Mouse (Mus musculus) intestine, postnatal 0 days (tissue): ENCODE data around the gene Sox6. TPM values are rescaled to one million over a fixed set of nuclear protein-coding genes. Genes with fewer than 3 reads are reported as not detected.

Source experiments
- ATAC-seq: fragments of 200-750 bp; cut with Nextera tagmentation; 2 replicates; pipeline ENCODE4 v1.8.0; 2017; ENCODE audit warnings: mild to moderate bottlenecking, moderate TSS enrichment, moderate library complexity
- H3K27ac ChIP-seq: fragments of 300-500 bp; sonication (generic); 2 replicates; pipeline ENCODE4 v1.5.1; 2014; ENCODE audit warnings: mild to moderate bottlenecking, low read depth, low read length, moderate library complexity
- H3K27me3 ChIP-seq: fragments of 300-500 bp; sonication (generic); replicated peaks from 2 replicates; pipeline ENCODE4 v1.6.1; 2014; ENCODE audit warnings: low read length, mixed read lengths; ENCODE audit not compliant: control insufficient read depth, insufficient read depth
- H3K36me3 ChIP-seq: fragments of 300-500 bp; sonication (generic); 2 replicates; pipeline ENCODE4 v1.6.1; 2014; ENCODE audit warnings: mild to moderate bottlenecking, moderate library complexity; ENCODE audit not compliant: control insufficient read depth, insufficient read depth
- H3K4me1 ChIP-seq: fragments of 300-500 bp; sonication (generic); replicated peaks from 2 replicates; pipeline ENCODE4 v1.6.1; 2014; ENCODE audit warnings: antibody characterized with exemption, low read length, mixed read lengths; ENCODE audit not compliant: control insufficient read depth, insufficient read depth
- H3K4me2 ChIP-seq: fragments of 300-500 bp; sonication (generic); replicated peaks from 2 replicates; pipeline ENCODE4 v1.6.1; 2014; ENCODE audit warnings: low read depth, mild to moderate bottlenecking, moderate library complexity
- H3K4me3 ChIP-seq: fragments of 300-500 bp; sonication (generic); 2 replicates; pipeline ENCODE4 v1.5.1; 2014; ENCODE audit warnings: low read depth, low read length
- H3K9ac ChIP-seq: fragments of 300-500 bp; sonication (generic); 2 replicates; pipeline ENCODE4 v1.6.1; 2014; ENCODE audit warnings: mild to moderate bottlenecking, low read depth, low read length
- H3K9me3 ChIP-seq: fragments of 300-500 bp; sonication (generic); 2 replicates; pipeline ENCODE4 v1.6.1; 2016; ENCODE audit warnings: mixed run types; ENCODE audit not compliant: control insufficient read depth
- CTCF ChIP-seq: sonication (generic); IDR thresholded peaks from 2 replicates; pipeline ENCODE4 v1.5.1; 2016; ENCODE audit warnings: low read depth, mild to moderate bottlenecking, control low read depth, antibody characterized with exemption, moderate library complexity
- WGBS: fragments of 180-500 bp; shearing (Covaris S2); extraction: QIAGEN DNeasy Blood & Tissue Kit; methylation state at CpG from one replicate; pipeline ENCODE4 v1.1.7; 2014; 5-methylcytosine and 5-hydroxymethylcytosine counted together
- polyA plus RNA-seq: library from polyadenylated mRNA; unstranded; fragments of >200 nt; fragmentation: Nextera tagmentation; extraction: Ambion mirVana; gene quantifications from 2 replicates; pipeline ENCODE4 v1.2.1, GENCODE M21; 2015

Sox6 gene
- polyA plus RNA-seq, 1 experiment from 2014 or later, result 21.6 TPM

GRCm38 (mm10) chr7:115763851-115764250 is 274.7 kb downstream of the Sox6 start:
- Histone ChIP-seq H3K4me2 (no peak overlapping the region), H3K9me3 (no peaks in the 10 kb centered on the region), H3K4me1 (no peaks in the 10 kb centered on the region), H3K4me3 (no peak overlapping the region), H3K9ac (no peak overlapping the region), H3K27me3 (no peaks in the 10 kb centered on the region), H3K36me3 (no peaks in the 10 kb centered on the region), H3K27ac (no peak overlapping the region)
- ATAC-seq, result no peak
- no peak for TF ChIP-seq CTCF
- 64% methylated on average over 2 of the region's 2 CpGs for WGBS

- Histone ChIP-seq H3K4me2 (no peak overlapping the region), H3K9me3 (no peaks in the 10 kb centered on the region), H3K4me1 (no peaks in the 10 kb centered on the region), H3K36me3 (no peaks in the 10 kb centered on the region), H3K4me3 (no peak overlapping the region), H3K9ac (no peak overlapping the region), H3K27ac (no peak overlapping the region), H3K27me3 (no peaks in the 10 kb centered on the region)
- TF ChIP-seq CTCF, result no peak
- WGBS, result 11% methylated on average over 1 of the region's 1 CpGs
- no peak for ATAC-seq
Observed at GRCm38 (mm10) chr7:115758172-115758571, 280.4 kb downstream of the Sox6 start.

GRCm38 (mm10) chr7:115755272-115755671 is 283.3 kb downstream of the Sox6 start:
- no peak for ATAC-seq
- no peak overlapping the region for H3K4me3 ChIP-seq
- WGBS, result 68% methylated on average over 4 of the region's 4 CpGs

GRCm38 (mm10) chr7:115754216-115754615 is 284.4 kb downstream of the Sox6 start:
- H3K4me2 ChIP-seq, result no peak overlapping the region
- no peaks in the 10 kb centered on the region for H3K27me3 ChIP-seq
- no peak overlapping the region for H3K4me3 ChIP-seq
- H3K9me3 ChIP-seq, result no peaks in the 10 kb centered on the region
- TF ChIP-seq CTCF, result no peak
- no peaks in the 10 kb centered on the region for H3K36me3 ChIP-seq
- H3K27ac ChIP-seq, result no peak overlapping the region
- 87% methylated on average over 7 of the region's 7 CpGs for WGBS
- no peak overlapping the region for H3K9ac ChIP-seq
- no peak for ATAC-seq
- H3K4me1 ChIP-seq, result 0 out of 2 replicates have a peak, but pooled peaks cover 3% of the 10 kb centered on the region

More at GRCm38 (mm10) chr7:115755272-115755671, 283.3 kb downstream of the Sox6 start:
- Histone ChIP-seq H3K9me3 (no peaks in the 10 kb centered on the region), H3K36me3 (no peaks in the 10 kb centered on the region), H3K27me3 (no peaks in the 10 kb centered on the region), H3K4me2 (no peak overlapping the region), H3K4me1 (0 out of 2 replicates have a peak, but pooled peaks cover 2% of the 10 kb centered on the region), H3K27ac (no peak overlapping the region), H3K9ac (no peak overlapping the region)
- TF ChIP-seq CTCF, result no peak

GRCm38 (mm10) chr7:115752121-115752634 is 286.4 kb downstream of the Sox6 start:
- WGBS, result 47% methylated on average over 5 of the region's 5 CpGs
- TF ChIP-seq CTCF, result no peak

GRCm38 (mm10) chr7:115751083-115751482 is 287.5 kb downstream of the Sox6 start:
- H3K27me3 ChIP-seq, result no peaks in the 10 kb centered on the region
- no peak overlapping the region for H3K4me2 ChIP-seq
- H3K9me3 ChIP-seq, result no peaks in the 10 kb centered on the region
- 0 out of 2 replicates have a peak, but pooled peaks cover 3% of the 10 kb centered on the region for H3K4me1 ChIP-seq
- H3K36me3 ChIP-seq, result no peaks in the 10 kb centered on the region
- TF ChIP-seq CTCF, result no peak
- WGBS, result 34% methylated on average over 3 of the region's 3 CpGs
- no peak for ATAC-seq
- no peak overlapping the region for H3K27ac ChIP-seq
- no peak overlapping the region for H3K9ac ChIP-seq
- no peak overlapping the region for H3K4me3 ChIP-seq

More at GRCm38 (mm10) chr7:115752121-115752634, 286.4 kb downstream of the Sox6 start:
- Histone ChIP-seq H3K4me3 (no peak overlapping the region), H3K4me2 (no peak overlapping the region), H3K36me3 (no peaks in the 10 kb centered on the region), H3K27me3 (no peaks in the 10 kb centered on the region), H3K9me3 (no peaks in the 10 kb centered on the region), H3K9ac (no peak overlapping the region), H3K27ac (no peak overlapping the region), H3K4me1 (0 out of 2 replicates have a peak, but pooled peaks cover 3% of the 10 kb centered on the region)
- ATAC-seq, result no peak
